Mouse (Mus musculus) spleen, embryonic (tissue): ENCODE results near the gene Slc17a5.

ENCODE experiments used
- CTCF ChIA-PET: fragments of 350-600 bp; sonication (Branson Sonifier 250); formaldehyde crosslinking; loops from one replicate; lab custom pipeline; 2022; lab: Charles Lee

The Slc17a5 gene

DNA sequence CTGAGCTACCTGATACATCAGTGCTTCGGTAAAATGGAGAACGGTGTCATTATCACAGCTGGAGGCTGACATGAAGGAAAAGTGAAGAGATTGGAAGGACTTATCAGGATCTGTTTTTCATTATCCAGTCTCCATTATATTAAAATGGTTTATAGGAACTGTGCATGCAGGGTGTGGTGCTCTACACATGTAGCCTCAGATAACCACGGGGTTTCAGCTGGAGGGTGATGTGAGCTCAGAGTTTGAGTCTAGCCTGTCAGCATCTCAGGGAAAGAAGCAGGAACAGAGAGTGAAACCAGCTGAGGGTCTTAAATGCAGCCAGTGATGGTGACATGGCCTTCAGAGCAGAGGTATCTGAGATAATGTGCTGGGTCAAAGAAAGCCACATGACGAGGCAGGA is 28.4 kb downstream of the Slc17a5 start:
- CTCF ChIA-PET = no interaction called here

DNA sequence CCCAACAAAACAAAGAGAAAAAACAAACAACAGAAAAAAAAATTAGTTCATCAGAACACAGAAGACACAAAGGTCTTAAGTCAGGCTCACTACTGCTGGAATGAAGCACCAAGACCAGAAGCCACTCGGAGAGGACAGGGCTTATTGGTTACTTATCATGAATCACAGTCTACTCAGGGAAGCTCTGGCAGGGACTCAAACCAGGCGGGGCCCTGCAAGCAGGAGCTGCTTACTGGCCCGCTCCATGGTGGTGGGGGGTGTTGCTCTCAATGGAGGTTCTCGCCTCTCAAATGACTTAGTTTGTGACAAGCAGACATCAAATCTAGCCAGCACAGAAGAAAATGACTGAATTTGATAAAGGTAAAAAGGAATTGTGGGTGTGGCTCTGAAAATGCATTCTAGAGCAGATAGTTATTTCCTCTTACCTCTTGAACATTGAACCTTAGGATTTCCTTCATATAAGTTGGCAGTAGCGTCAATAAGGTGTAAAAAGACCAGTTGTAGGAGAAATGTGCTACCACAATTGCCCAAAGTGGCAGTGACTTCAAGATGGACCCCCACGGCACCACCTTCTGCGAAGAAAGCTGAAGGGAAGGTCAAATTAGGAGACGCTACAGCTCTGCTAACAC is 29.1 kb downstream of the Slc17a5 start:
- CTCF ChIA-PET = no interaction called here

DNA sequence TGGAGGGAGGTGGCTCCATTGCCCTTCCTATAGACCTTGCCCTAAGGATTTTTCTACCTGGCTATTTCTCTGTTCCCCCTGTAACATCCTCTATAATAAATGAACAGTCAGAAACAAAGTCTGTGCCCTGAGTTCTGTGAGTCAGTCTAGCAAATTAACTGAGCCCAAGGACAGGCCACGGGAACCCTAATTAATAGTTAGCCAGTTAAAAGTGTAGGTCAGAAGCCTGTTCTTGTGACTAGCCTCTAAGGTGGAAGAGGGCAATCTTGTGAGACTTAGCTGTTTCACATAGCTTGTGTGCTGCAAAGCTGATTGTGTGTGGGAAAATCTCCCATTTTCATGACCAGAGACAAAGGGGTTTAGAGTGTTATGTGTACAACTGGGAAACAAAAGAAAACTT is 30.8 kb downstream of the Slc17a5 start:
- CTCF ChIA-PET = no interaction called here

DNA sequence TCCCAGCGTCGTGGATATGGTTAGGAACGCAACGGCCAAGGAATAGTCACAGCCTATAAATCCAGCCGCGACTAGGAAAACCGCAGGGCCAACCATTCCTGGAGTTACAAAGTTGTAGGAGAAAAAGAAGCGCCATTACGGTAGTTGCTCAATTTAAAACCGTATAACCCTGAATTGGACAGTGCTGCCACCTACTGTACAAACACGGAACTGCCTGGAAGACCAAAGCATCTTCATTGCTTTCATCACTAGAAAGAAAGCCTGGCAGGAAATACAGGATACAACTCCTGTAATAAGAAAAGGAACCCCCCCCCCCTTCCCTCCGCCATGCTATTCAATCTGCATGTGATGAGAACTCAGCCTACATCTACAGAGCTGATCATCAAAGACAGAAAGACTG is 34.9 kb downstream of the Slc17a5 start:
- CTCF ChIA-PET = interaction anchor here (0.6 kb wide), 1 partner anchor 37 kb away, joined by 10 read pairs; no protein-coding TSS in a partner anchor

DNA sequence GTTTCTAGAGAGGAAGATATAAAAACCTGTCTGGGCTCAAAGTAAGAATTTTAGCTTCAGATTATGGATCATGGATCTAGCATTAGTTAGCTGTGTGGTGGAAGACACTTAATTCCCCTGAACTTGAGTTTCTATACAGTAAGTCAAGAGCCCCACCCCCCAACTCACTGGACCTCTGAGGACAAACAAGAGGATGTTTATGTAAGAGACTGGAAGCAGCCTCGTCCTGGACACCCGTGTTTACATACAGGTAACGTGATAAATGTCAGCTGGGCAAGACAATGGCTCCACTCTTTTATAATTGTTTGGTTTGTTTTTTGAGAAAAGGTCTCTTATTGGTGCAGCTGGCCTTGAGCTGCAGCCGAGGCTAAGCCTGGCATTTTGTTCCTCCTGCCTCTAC is 36.1 kb downstream of the Slc17a5 start:
- CTCF ChIA-PET = interaction anchor here (0.6 kb wide), 1 partner anchor 33 kb away, joined by 4 read pairs; no protein-coding TSS in a partner anchor

DNA sequence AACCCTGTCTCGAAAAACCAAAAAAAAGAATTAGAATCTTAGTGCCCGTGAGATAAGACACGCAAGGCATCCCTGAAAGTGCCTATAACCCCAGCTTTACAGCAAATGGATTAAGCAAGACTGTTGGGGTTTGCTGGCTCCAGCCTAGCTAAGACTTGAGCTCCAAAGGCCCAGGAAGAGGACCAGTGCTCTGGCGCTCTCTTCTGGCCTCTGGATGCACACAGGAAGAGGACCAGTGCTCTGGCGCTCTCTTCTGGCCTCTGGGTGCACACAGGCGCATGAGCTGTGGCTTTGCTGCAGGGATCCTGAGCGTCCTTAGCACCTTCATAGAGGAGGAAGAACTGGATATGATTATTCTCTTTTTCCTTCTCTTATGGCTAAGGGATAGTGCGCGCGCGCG is 40.1 kb downstream of the Slc17a5 start:
- CTCF ChIA-PET = no interaction called here

DNA sequence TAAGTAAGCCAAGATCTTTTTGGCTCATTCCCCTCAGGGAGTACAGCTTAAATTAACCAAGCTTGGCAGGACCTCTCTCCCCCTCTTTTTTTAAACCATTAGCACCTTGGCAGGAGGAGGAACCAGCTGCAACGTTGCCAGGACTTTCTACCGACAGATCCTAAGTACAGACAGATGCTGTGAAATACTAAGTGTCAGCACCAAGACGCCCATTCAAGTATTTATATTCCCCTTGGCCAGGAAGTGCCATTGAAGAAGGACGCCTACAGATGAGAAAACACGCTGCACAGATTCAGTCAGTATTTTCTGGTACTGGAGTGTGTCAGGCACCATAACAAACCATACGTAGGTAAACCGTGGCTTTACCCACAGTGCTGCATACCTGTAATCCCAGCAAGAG is 40.9 kb downstream of the Slc17a5 start:
- CTCF ChIA-PET = no interaction called here

DNA sequence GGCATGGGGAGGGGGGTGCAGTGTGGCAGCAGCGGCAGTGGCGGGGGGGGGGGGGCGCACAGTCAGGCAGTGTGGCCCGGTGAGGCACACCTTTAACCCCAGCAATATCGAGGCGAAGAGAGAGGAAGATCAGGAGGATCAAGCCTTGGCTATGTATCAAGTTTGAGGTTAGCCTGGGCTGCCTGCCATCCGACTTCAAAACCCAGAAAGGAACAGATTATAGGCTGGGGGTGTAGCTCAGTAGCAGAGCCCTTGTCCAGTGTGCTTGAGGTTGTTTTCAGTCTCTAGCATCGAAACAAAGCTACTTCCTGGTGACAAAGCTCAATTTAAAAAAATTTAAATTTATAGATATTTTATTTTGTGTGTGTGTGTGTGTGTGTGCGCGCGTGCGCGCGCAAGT is 46.1 kb downstream of the Slc17a5 start:
- CTCF ChIA-PET = interaction anchor here (0.6 kb wide), 1 partner anchor 42 kb away, joined by 4 read pairs; no protein-coding TSS in a partner anchor

DNA sequence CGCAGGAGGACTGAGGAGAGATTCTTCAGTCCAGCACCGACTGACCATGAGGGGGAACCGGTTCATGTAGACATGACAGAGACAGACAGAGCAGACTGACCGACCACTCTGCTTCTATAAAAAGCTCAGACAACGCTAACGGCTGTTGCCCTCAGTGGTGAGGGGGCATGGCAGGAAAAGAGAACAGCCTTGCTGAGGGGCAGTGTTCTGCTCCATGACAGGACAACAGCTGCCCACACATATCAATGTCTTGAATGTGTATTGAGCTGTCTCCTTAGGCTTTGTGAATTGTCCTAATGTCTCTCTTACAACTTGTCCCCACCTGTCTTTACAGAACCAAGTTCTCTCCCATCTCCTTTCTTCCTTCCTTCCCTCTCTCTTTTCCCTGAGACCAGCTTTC is 49.4 kb downstream of the Slc17a5 start:
- CTCF ChIA-PET = no interaction called here

DNA sequence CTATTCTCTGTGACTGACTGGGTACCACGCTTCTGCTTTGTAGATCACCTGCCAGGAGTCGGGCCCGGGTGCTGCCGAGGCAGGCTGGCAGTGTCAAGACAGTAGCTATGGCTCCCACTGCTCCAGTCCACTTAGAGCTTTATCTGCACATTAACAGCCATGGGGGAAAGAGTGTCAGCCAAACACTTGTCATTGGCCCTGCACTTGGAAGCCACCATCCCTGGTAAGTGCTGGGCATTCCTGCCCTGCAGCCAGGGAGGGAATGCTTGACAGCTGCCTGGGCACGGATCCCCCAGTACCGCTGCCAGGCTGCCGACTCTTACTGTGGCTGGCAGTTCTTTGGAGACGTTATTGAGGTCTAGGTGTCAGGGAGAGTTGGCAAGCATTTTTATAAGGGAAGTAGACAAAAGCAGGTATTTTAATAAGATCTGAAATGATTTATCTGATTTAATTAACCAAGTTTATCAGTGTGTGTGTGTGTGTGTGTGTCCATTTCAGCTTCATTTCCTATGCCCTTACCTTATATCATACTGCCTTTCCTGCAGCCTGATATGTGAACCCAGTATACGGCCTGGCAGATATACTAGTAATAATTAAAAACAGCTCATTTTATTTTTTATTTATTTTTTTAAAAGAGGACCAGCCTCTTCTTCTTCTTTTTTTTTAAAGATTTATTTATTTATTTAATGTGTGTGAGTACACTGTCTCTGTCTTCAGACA is 50.5 kb downstream of the Slc17a5 start:
- CTCF ChIA-PET = no interaction called here

DNA sequence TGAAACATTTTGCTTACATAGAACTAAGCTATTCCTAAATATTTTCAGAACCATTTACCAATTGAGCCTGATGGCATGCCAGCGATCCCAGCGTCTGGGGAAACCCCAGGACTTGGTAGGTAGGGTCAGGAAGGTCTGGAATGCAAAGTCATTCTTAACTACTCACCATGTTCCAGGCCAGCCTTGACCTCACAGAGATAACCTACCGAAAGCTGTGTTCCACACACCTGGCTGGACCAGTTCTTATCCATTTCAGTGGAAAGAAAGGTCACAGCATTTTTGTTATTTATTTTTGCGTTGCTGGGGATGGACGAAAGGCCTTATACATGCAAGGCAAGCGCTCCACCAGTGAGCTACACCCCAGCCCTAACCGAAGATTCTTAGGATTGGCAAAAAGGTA is 53.2 kb downstream of the Slc17a5 start:
- CTCF ChIA-PET = no interaction called here

DNA sequence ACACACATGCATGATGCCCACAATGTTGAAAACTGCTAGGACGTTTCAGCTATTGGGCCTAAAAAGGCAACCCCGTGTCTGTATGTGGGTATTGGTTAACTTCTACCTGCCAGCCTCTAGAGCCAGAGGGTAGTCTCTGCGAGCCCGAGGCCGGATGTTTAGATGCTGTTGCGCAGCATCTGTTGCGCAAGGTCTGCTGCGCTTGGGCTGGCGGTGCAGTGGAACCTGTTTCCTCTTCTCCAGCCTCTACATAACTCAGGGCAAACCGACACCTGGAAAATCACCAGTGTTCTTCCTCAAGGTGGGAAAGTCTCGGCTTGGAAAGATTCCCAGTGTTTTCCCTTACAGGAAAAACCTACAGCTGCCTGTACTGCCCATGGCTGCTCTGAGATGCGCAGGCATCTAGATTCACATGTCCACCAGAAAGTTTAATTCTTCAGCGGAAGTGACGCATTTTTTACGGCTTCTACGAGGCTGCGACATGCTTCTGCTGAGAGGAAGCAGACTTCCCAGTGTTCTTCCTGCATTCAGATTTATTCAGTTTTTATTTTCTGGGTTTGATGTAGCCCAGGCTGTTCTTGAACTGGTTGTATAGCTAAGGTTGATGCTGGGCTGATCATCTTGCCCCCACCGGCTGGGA is 54.4 kb downstream of the Slc17a5 start:
- CTCF ChIA-PET = no interaction called here

DNA sequence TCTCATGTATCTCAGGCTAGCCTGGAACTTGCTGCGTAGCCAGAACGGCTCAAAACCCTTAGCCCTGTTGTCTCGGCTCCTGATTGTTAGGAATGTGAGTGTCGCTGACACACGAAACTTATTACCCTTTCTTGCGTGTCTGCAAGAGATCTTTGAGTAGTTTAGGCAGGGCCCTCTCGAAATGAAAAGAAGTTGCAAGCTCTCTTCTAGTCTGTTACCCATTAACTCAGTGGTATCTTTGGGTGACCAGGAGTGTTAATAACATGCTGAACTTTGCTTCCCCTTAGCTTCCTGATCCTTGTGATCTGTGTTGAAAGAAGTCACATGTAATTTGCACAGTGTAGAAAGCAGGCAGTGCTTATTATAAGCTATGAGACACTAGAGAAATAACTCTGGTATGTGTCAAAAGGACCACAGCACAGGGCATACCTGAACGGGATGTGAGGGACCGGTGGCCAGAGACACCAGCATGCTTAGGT is 55.5 kb downstream of the Slc17a5 start:
- CTCF ChIA-PET = no interaction called here

DNA sequence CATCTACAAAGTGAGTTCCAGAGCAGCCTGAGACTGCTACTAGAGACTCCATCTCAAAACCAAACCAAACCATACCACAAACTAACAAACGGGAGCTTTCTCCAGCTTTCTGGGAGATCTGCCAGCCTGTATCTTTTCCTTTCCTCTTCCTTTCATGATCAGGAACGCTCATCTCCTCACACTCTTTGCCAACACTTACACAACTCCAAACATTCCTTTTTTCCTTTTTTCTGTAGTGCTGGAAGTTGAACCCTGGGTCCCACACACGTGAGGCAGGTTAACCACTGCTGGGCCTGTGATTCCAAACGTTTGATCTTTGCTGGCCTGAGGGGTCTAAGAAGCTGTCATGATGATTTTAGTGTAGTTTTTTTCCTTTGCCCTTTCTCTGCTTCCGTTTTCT is 56.0 kb downstream of the Slc17a5 start:
- CTCF ChIA-PET = no interaction called here

DNA sequence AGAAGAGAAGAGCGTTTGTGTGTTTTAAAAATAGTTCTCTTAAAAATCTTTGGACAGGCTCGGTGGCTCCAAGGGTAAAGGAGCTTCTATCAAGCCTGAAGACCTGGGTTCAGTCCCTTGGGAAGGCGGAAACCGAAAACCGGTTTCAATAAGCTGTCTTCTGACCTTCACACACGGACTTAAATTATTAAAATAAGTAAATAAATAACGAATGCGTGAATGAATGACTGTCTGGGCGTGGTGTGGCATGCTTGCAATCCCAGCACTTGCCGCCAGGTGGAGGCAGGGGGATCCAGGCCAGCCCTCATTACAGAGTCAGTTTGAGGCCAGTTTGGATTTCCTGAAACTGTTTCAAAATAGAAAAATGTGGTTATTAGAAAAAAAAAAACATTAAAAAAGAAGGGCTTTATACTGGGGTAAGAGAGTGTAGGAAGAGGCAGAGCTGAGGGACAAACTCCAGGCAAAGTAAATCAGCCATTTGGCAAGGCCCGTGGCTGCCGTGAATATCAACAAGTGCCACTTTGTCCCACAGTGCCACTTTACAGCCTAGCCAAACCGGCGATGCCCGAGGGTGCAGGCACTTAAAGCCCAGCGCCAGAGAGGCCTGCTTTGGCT is 60.0 kb downstream of the Slc17a5 start:
- CTCF ChIA-PET = interaction anchor here (0.6 to 0.8 kb wide), 3 partner anchors 48 to 454 kb away, joined by 3 to 8 read pairs (median 5); no protein-coding TSS in a partner anchor

DNA sequence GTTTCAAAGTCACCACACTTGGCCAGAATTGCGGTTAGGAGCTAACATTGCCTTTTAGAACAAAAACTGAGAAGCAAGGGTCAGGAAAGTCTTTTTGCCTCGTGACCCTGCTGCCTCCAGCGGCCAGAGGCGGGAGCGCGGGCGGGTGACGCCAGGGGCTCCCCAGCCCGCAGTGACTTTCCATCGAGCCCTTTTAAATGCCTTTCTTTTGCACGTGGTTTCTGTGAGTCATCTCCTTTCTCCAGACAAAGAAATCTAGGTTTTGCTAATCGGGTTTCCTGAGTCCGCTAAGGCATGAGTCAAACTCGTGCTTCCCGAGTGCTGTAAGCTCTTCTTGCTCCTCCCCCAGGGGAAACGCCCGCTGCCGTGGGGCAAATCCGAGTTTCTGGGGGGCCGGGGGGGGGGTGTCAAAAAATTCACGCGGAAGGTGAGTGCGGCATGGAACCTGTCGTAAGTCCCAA is 60.5 kb downstream of the Slc17a5 start:
- CTCF ChIA-PET = interaction anchor here (0.6 to 0.8 kb wide), 3 partner anchors 48 to 155 kb away, joined by 4 to 8 read pairs (median 5); no protein-coding TSS in a partner anchor

DNA sequence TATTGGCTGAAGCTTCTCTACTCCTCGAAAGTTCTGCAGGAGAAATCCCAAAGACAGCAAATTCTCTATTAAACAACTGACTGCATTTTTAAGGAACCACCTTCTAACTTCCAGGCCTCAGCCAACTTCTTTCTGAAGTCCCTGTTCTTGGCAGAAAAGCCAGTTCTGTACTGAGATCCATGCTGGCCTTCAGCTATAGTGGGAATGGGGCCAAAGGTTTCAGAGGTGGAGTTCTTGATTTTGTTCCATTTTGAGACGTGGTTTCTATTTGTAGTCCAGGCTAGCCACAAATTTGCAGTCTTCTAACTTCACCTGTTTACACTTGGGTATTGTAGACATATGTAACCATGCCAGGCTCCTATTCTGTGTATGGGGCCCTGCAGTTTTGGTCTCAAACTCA is 61.6 kb downstream of the Slc17a5 start:
- CTCF ChIA-PET = interaction anchor here (0.6 to 1.2 kb wide), 2 partner anchors 8 to 1256 kb away, joined by 3 to 4 read pairs; no protein-coding TSS in a partner anchor

DNA sequence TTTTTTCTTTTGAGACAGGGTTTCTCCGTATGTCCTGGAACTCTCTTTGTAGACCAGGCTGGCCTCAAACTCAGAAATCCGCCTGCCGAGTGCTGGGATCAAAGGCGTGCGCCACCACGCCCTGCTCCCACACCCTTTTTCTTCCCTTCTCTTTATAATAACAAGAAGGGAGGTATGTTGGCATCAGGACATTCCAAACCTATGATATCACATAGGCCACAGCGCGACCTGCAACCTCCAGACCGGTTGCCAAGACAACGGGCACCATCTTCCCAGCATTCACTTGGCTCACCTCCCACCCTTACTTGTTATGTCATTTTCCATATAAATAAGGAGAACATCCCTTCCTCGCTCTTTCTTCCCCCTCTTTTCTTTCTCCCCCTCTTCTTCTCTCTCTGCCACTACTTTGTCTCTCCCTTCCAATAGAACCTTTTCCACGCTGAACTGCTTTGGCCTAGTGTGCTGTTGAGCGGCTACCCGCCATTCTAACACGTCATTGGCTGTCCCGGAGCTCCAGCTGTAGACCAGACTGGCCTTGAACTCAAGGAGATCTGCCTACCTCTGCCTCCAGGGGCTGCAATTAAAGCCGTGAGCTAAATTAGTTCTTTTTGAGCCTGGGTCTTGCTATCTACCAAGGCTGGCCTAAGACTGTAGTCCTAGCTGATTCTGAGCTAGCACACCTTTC is 62.2 kb downstream of the Slc17a5 start:
- CTCF ChIA-PET = interaction anchor here (0.6 to 1.2 kb wide), 2 partner anchors 8 to 1256 kb away, joined by 3 to 4 read pairs; no protein-coding TSS in a partner anchor

DNA sequence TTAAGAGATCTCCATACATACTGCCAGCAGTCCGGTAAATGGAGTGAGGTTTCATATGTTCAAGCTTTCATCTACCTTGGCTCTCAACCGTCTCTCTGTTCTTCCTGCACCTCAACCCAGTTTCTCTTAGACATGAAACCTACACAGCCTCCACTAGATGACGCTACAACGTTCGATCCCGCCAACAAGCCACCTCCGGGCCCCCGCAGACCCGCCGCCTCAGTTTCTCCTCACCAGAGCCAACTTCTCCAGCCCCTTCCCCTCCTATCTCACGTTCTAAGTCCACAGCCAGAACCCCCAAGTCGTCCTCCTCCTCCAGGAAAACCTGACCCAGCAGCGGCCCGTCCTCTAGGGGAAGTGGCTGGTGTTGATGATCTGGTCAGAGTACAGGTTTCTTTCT is 66.2 kb downstream of the Slc17a5 start:
- CTCF ChIA-PET = no interaction called here

DNA sequence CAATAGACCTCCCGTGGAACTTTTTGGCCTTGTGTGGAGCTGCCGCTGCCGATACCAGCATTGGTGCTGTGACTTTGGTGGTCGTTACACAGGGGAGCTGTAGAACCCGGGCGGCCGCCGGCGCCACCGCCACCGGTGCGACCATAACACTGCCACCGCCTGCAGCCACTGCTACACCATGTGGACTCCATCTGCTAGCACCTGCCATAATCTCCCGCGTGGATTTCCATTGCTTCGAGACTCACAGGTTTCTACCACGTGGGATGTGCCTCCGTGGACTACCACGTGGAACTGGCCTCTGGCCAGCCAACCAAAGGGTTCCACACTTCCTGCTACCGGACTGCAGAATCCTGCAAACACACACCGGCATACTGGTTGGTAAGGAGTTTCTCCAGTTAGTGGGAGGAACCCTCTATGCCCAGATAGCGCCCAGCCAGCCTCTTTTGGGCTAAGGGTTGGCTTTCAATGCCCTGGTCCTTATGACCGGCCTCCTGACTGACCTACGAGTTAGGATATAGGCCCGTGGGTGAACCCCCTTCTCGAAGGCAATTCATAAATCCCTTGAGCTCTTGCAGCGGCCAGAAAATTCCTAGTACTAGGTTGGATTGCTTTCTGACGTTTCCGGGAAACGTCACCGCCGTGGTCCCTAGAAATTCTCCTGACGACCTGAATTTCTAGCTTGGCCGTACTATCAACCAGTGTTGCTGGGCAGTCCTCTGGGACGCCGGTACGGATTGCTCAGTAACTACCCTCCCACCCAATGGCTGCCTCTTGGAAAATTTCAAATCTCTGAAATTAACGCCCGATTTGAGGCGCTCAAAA is 66.8 kb downstream of the Slc17a5 start:
- CTCF ChIA-PET = no interaction called here
